In the genomic region with DNA sequence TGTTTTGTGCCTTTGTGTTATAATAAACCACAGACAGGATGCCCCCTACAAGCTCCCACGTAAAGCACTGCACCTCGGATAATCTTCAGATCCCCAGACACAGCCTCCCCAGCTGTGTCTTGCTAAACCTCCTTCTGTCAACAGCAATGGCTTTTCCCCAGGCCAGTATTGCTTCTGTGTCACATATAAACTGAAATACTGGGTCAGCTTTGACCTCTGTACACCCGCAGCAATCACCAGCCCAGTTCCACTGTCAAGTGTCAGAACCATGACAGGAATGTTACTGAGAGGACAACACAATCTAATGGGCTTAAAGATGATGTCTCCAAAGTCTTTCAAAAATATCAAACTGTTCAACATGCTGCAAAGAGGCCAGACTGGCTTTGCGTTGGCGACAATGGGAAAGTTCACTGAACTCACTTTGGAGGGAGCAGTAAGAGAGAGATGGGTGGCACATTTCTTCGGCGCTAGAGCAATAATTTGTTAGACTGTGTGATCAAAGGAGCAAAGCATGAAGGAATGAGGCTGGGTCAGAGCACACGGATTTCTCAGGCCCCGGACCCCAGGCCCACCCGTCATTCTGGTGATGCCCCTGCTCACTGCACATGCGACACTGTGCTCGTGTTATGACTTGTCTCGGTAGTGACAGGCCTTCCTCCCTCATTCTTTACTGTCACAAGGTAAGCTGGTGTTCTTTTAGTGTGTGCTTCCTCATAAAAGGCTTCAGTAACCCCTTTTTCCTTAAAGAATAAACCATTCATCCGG, we compare ENCODE assay signal across 26 mouse cellular contexts.
A peak's percentile ranks its signal among the peaks of the same experiment; 100 is the strongest.
DNase-seq lines count a peak whose midpoint lies in the region; ATAC-seq and TF ChIP-seq lines count a peak whose summit lies in the region.
"Had no signal": no experiment of that assay in that cellular context is flagged by ENCODE, and none has a peak within 500 bp of the region (broad histone marks: within the 10 kb centered on the region; RNA-seq: fewer than 3 reads in every experiment).

No protein-coding gene starts in this region.

- ATAC-seq in kidney, embryonic 15.5 days (replicated peaks; ENCODE audit: low FRiP score) = peak; percentile 52; the same call in 1 of the 2 replicates
- 0 out of 2 replicates have a peak, but pooled peaks have one; percentile 48 for ATAC-seq in midbrain, embryonic 11.5 days (ENCODE audit: low FRiP score)
- ATAC-seq in midbrain, embryonic 14.5 days (ENCODE audit: low FRiP score, low TSS enrichment) = no peak
- ATAC-seq in forebrain, embryonic 14.5 days = no peak
- ATAC-seq: forebrain, embryonic 16.5 days; hindbrain, embryonic 16.5 days; liver, embryonic 12.5 days; liver, postnatal 0 days had no signal

- no peak overlapping the region for H3K4me3 ChIP-seq in kidney, embryonic 15.5 days (replicated peaks)
- H3K4me3 ChIP-seq in midbrain, embryonic 11.5 days (ENCODE audit: low read depth, low read length) = no peak overlapping the region
- H3K4me3 ChIP-seq in midbrain, embryonic 14.5 days (replicated peaks; ENCODE audit: low read depth, low read length) = no peak overlapping the region
- no peak overlapping the region for H3K4me3 ChIP-seq in cerebellum, adult 2 months (replicated peaks; ENCODE audit: insufficient read depth, low read depth, low read length)
- no peak overlapping the region for H3K4me3 ChIP-seq in forebrain, embryonic 14.5 days (ENCODE audit: low read depth, low read length)
- H3K4me3 ChIP-seq: embryonic facial prominence, embryonic 13.5 days; forebrain, embryonic 10.5 days; gastrocnemius, adult 2 months; heart, adult 2 months; liver, embryonic 12.5 days had no signal

- H3K4me2 ChIP-seq in kidney, embryonic 15.5 days = no peak overlapping the region
- no peak overlapping the region for H3K4me2 ChIP-seq in midbrain, embryonic 11.5 days
- no peak overlapping the region for H3K4me2 ChIP-seq in midbrain, embryonic 14.5 days (ENCODE audit: low read length)
- H3K4me2 ChIP-seq in forebrain, embryonic 14.5 days (ENCODE audit: low read length) = no peak overlapping the region
- H3K4me2 ChIP-seq: embryonic facial prominence, embryonic 13.5 days; liver, embryonic 12.5 days had no signal

- no peaks in the 10 kb centered on the region for H3K36me3 ChIP-seq in kidney, embryonic 15.5 days
- no peaks in the 10 kb centered on the region for H3K36me3 ChIP-seq in midbrain, embryonic 11.5 days (ENCODE audit: control insufficient read depth, insufficient read depth, low read length)
- H3K36me3 ChIP-seq in midbrain, embryonic 14.5 days (ENCODE audit: control insufficient read depth, insufficient read depth, low read length) = no peaks in the 10 kb centered on the region
- no peaks in the 10 kb centered on the region for H3K36me3 ChIP-seq in forebrain, embryonic 14.5 days (ENCODE audit: control insufficient read depth, insufficient read depth, low read length)
- H3K36me3 ChIP-seq: embryonic facial prominence, embryonic 13.5 days; forebrain, embryonic 10.5 days; liver, embryonic 12.5 days had no signal

- DNase-seq in heart, adult 11 months = peak; percentile 59
- DNase-seq in heart, adult 8-10 months (ENCODE audit: low spot score) = no peak
- no peak for DNase-seq in kidney, adult 18-20 months
- DNase-seq in midbrain, embryonic 11.5 days (ENCODE audit: low spot score, missing footprints) = no peak
- no peak for DNase-seq in midbrain, embryonic 14.5 days
- DNase-seq in cerebellum, adult 2 months = no peak
- no peak for DNase-seq in forebrain, embryonic 14.5 days (ENCODE audit: low spot score)
- DNase-seq: adrenal gland, postnatal 10 days; cerebellum, adult 11 months; cerebellum, adult 9-11 months; gastrocnemius, adult 2 months; gastrocnemius, postnatal 36 days; heart, adult 2 months; heart, postnatal 14 days; layer of hippocampus, postnatal 36 days; left cerebral cortex, postnatal 4 days; liver, postnatal 0 days; thymus, adult 2 months; thymus, postnatal 36 days had no signal

- no peak for TF ChIP-seq CTCF in cerebellum, adult 2 months (IDR thresholded peaks at IDR 0.05; ENCODE audit: borderline replicate concordance, insufficient read depth, low read depth, low read length)

- no peak for TF ChIP-seq POLR2A in cerebellum, adult 2 months (IDR thresholded peaks at IDR 0.05; ENCODE audit: borderline replicate concordance, insufficient read depth, low read length)

- no peaks in the 10 kb centered on the region for H3K9me3 ChIP-seq in kidney, embryonic 15.5 days (replicated peaks)
- no peaks in the 10 kb centered on the region for H3K9me3 ChIP-seq in midbrain, embryonic 11.5 days (ENCODE audit: control insufficient read depth, low read length)
- no peaks in the 10 kb centered on the region for H3K9me3 ChIP-seq in midbrain, embryonic 14.5 days (ENCODE audit: control insufficient read depth, low read length)
- H3K9me3 ChIP-seq in forebrain, embryonic 14.5 days (replicated peaks; ENCODE audit: control insufficient read depth, low read length) = no peaks in the 10 kb centered on the region
- H3K9me3 ChIP-seq: embryonic facial prominence, embryonic 13.5 days; forebrain, embryonic 10.5 days; liver, embryonic 12.5 days had no signal

- 30% methylated on average over 14 of the region's 14 CpGs for WGBS in kidney, embryonic 15.5 days
- 71% methylated on average over 14 of the region's 14 CpGs for WGBS in midbrain, embryonic 11.5 days
- 67% methylated on average over 14 of the region's 14 CpGs for WGBS in midbrain, embryonic 14.5 days
- 96% methylated on average over 14 of the region's 14 CpGs for WGBS in cerebellum, adult 2 months
- WGBS in forebrain, embryonic 14.5 days = 82% methylated on average over 14 of the region's 14 CpGs

- H3K27me3 ChIP-seq in kidney, embryonic 15.5 days = no peaks in the 10 kb centered on the region
- H3K27me3 ChIP-seq in midbrain, embryonic 11.5 days (ENCODE audit: control insufficient read depth, insufficient read depth, low read length) = no peaks in the 10 kb centered on the region
- no peaks in the 10 kb centered on the region for H3K27me3 ChIP-seq in midbrain, embryonic 14.5 days (ENCODE audit: control insufficient read depth, insufficient read depth, low read length)
- no peaks in the 10 kb centered on the region; the same call in 1 of the 2 replicates for H3K27me3 ChIP-seq in cerebellum, adult 2 months (ENCODE audit: control insufficient read depth, insufficient read depth, low read length)
- H3K27me3 ChIP-seq in forebrain, embryonic 14.5 days (replicated peaks; ENCODE audit: control insufficient read depth, insufficient read depth, low read length) = no peaks in the 10 kb centered on the region
- H3K27me3 ChIP-seq: CH12.LX; embryonic facial prominence, embryonic 13.5 days; liver, embryonic 12.5 days had no signal

- peaks cover 11% of the 10 kb centered on the region; the same call in 1 of the 2 replicates for H3K4me1 ChIP-seq in kidney, embryonic 15.5 days
- no peaks in the 10 kb centered on the region for H3K4me1 ChIP-seq in midbrain, embryonic 11.5 days (ENCODE audit: control insufficient read depth, insufficient read depth, low read length)
- H3K4me1 ChIP-seq in midbrain, embryonic 14.5 days (ENCODE audit: control insufficient read depth, insufficient read depth, low read length) = no peaks in the 10 kb centered on the region
- H3K4me1 ChIP-seq in cerebellum, adult 2 months (ENCODE audit: control insufficient read depth, insufficient read depth, low read length) = peaks cover 4% of the 10 kb centered on the region
- no peaks in the 10 kb centered on the region for H3K4me1 ChIP-seq in forebrain, embryonic 14.5 days (ENCODE audit: control insufficient read depth, insufficient read depth, low read length)
- H3K4me1 ChIP-seq: forebrain, embryonic 10.5 days; liver, embryonic 12.5 days had no signal

- H3K27ac ChIP-seq in kidney, embryonic 15.5 days = no peak overlapping the region
- H3K27ac ChIP-seq in midbrain, embryonic 11.5 days (ENCODE audit: low read depth, low read length) = no peak overlapping the region
- no peak overlapping the region for H3K27ac ChIP-seq in midbrain, embryonic 14.5 days (replicated peaks; ENCODE audit: low read depth, low read length)
- no peak overlapping the region for H3K27ac ChIP-seq in cerebellum, adult 2 months (ENCODE audit: insufficient read depth, low read length)
- no peak overlapping the region for H3K27ac ChIP-seq in forebrain, embryonic 14.5 days (ENCODE audit: low read depth, low read length)
- H3K27ac ChIP-seq: embryonic facial prominence, embryonic 13.5 days; forebrain, embryonic 10.5 days; gastrocnemius, adult 2 months; heart, adult 2 months; liver, embryonic 12.5 days had no signal

- no peak overlapping the region for H3K9ac ChIP-seq in kidney, embryonic 15.5 days
- H3K9ac ChIP-seq in midbrain, embryonic 11.5 days (ENCODE audit: low read length) = no peak overlapping the region
- no peak overlapping the region for H3K9ac ChIP-seq in midbrain, embryonic 14.5 days (replicated peaks; ENCODE audit: low read length)
- H3K9ac ChIP-seq in forebrain, embryonic 14.5 days (ENCODE audit: low read length) = no peak overlapping the region
- H3K9ac ChIP-seq: embryonic facial prominence, embryonic 13.5 days; liver, embryonic 12.5 days; liver, postnatal 0 days had no signal

Comparison
In these comparisons a context has a peak if more than half of its experiments do, and no peak if none do; other contexts are left out.
1. ATAC-seq: peak in kidney, embryonic 15.5 days (single experiment) and midbrain, embryonic 11.5 days (single experiment); none in midbrain, embryonic 14.5 days (single experiment) and forebrain, embryonic 14.5 days (single experiment).